Mouse (Mus musculus): ENCODE data around the gene Hist3h2a. TPM values are rescaled to one million over a fixed set of nuclear protein-coding genes. Genes with fewer than 3 reads are reported as not detected.

Gene Hist3h2a
- polyA plus RNA-seq, 1 experiment from 2014 or later: 96.7 TPM

GRCm38 (mm10) chr11:58974414-58974813, 19.9 kb downstream of the Hist3h2a start:
- Histone ChIP-seq H3K4me3 (no peak overlapping the region), H3K9ac (no peak overlapping the region), H3K36me3 (peaks cover 4% of the 10 kb centered on the region; the same call in 1 of the 2 replicates), H3K27me3 (no peaks in the 10 kb centered on the region), H3K4me2 (no peak overlapping the region), H3K4me1 (replicated peaks) (peaks cover 25% of the 10 kb centered on the region), H3K9me3 (no peaks in the 10 kb centered on the region), H3K27ac (replicated peaks) (no peak overlapping the region)
- WGBS: 84% methylated on average over 3 of the region's 3 CpGs
- no peak for ATAC-seq (ENCODE audit: low FRiP score, low read depth)

- no peaks in the 10 kb centered on the region for H3K9me3 ChIP-seq
- under 1% methylated on average over 29 of the region's 29 CpGs for WGBS
- no peaks in the 10 kb centered on the region for H3K36me3 ChIP-seq
- peaks cover 51% of the 10 kb centered on the region for H3K4me1 ChIP-seq (replicated peaks)
- peak overlapping the region; percentile 95 for H3K9ac ChIP-seq
- H3K4me3 ChIP-seq: peak overlapping the region; percentile 97
- ATAC-seq (ENCODE audit: low FRiP score, low read depth): no peak
- H3K4me2 ChIP-seq: peak overlapping the region; percentile 95
- no peaks in the 10 kb centered on the region for H3K27me3 ChIP-seq
- H3K27ac ChIP-seq (replicated peaks): peak overlapping the region; percentile 73
Observed at GRCm38 (mm10) chr11:58977150-58977549, 22.7 kb downstream of the Hist3h2a start.

DNA sequence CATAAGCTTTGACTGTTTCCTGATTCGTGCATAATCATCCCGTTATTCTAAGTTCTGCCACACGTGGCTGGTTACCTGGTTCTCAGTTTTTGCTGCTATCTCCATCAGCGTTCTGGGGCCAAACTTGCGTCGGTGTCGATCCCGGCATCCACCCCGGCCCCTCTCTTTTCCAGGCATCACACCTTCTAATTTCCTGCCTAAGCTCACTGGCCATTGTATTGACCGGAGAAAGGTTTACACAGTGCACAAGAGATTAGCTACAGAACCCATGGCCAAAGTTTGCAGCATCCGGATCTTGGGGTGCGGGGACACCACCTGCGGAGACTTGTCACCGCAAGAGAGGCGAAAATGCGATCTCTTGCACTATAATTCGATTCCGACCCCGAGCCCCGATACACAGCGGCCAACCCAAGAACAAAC, 23.1 kb downstream of the Hist3h2a start:
- H3K36me3 ChIP-seq: 0 out of 2 replicates have a peak, but pooled peaks cover 3% of the 10 kb centered on the region
- H3K4me1 ChIP-seq (replicated peaks): peaks cover 52% of the 10 kb centered on the region
- peak overlapping the region; percentile 95 for H3K4me2 ChIP-seq
- ATAC-seq (ENCODE audit: low FRiP score, low read depth): no peak; the same call in 1 of the 2 replicates
- under 1% methylated on average over 21 of the region's 21 CpGs for WGBS
- peak overlapping the region; percentile 73 for H3K27ac ChIP-seq (replicated peaks)
- peak overlapping the region; percentile 97 for H3K4me3 ChIP-seq
- H3K27me3 ChIP-seq: no peaks in the 10 kb centered on the region
- no peaks in the 10 kb centered on the region for H3K9me3 ChIP-seq
- H3K9ac ChIP-seq: peak overlapping the region; percentile 95

DNA sequence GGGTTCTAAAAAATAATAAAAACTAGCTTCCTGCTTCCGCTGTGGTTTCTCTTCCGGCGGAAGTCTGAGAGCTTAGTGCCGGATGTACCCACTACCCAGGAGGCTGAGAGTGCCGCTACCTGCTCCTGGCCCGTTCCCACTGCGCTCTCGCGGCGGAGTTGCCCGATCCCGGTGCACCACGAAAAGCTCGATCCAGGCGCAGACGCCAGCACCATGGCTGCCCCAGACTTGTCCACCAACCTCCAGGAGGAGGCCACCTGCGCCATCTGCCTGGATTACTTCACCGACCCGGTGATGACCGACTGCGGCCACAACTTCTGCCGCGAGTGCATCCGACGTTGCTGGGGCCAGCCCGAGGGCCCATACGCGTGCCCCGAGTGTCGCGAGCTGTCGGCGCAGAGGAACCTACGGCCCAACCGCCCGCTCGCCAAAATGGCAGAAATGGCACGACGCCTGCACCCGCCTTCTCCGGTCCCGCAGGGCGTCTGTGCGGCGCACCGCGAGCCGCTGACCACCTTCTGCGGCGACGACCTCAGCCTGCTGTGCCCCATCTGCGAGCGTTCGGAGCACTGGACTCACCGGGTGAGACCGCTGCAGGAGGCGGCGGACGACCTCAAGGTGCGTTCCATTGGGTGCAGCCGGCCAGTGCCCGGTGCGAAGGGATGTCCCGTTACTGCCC, 23.7 kb downstream of the Hist3h2a start, which contains the start of gene Trim11:
Trim11 (plus strand) TSS at position 67 of the 679 bp plus-strand sequence.
- H3K4me2 ChIP-seq: peak within 1 kb of the TSS; percentile 95
- WGBS: under 1% methylated on average over 64 of the region's 64 CpGs
- H3K9me3 ChIP-seq: no peaks in the 10 kb centered on the region
- peak within 1 kb of the TSS; percentile 97 for H3K4me3 ChIP-seq
- peak within 1 kb of the TSS; percentile 73 for H3K27ac ChIP-seq (replicated peaks)
- peaks cover 52% of the 10 kb centered on the region for H3K4me1 ChIP-seq (replicated peaks)
- no peaks in the 10 kb centered on the region for H3K27me3 ChIP-seq
- peak; percentile 78 for ATAC-seq (ENCODE audit: low FRiP score, low read depth)
- peak within 1 kb of the TSS; percentile 95 for H3K9ac ChIP-seq
- 0 out of 2 replicates have a peak, but pooled peaks cover 8% of the 10 kb centered on the region for H3K36me3 ChIP-seq

GRCm38 (mm10) chr11:58978706-58979030, 24.2 kb downstream of the Hist3h2a start:
- no peak for ATAC-seq (ENCODE audit: low FRiP score, low read depth)
- Histone ChIP-seq H3K27me3 (no peaks in the 10 kb centered on the region), H3K9ac (peak overlapping the region; percentile 95), H3K4me3 (peak overlapping the region; percentile 97), H3K9me3 (no peaks in the 10 kb centered on the region), H3K36me3 (peaks cover 9% of the 10 kb centered on the region; the same call in 1 of the 2 replicates), H3K27ac (replicated peaks) (peak overlapping the region; percentile 73; the same call in 1 of the 2 replicates), H3K4me2 (peak overlapping the region; percentile 95), H3K4me1 (replicated peaks) (peaks cover 52% of the 10 kb centered on the region)
- WGBS: 4% methylated on average over 5 of the region's 5 CpGs

DNA sequence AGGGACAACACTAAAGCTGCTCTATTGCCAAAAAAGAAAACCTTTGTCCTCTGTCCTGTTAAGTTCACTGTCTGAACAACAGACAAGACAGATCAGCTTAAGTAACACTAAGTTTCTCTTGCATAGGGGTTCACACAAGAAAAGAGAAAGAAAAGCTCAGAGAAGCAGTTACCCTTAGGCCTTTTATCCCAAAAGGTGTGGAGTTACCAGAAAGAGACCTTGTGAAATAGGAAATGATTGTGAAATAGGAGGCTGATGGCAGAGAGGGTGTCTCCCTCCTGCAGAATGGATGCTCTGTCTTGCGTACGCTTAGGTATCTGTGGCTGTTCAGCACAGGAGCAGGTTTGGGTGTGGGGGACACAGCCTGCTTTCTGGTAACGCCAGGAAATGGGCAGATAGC, 24.7 kb downstream of the Hist3h2a start:
- no peak for ATAC-seq (ENCODE audit: low FRiP score, low read depth)

DNA sequence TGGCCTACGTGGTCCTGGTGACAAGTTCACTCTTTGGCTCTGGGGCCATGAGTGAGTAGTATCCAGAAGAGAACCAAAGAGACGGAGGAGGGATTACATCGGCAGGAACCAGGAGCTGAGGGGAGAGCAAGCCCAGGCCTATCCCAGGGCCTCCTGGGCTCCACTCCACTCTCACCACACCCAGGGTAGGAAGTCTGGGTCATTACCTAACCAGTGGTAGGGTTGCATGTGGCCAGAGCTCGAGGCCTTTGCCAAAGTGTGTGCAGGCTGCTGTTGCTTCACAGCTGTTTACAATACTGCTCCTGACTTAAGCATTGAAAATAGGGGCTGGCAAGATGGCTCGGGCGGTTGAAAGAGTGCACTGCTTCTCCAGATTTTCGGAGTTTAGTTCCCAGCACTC, 25.2 kb downstream of the Hist3h2a start:
- Histone ChIP-seq H3K9me3 (no peaks in the 10 kb centered on the region), H3K4me1 (replicated peaks) (peaks cover 52% of the 10 kb centered on the region), H3K9ac (peak overlapping the region; percentile 95; the same call in 1 of the 2 replicates), H3K27ac (replicated peaks) (no peak overlapping the region), H3K4me2 (peak overlapping the region; percentile 95), H3K27me3 (no peaks in the 10 kb centered on the region), H3K4me3 (peak overlapping the region; percentile 97), H3K36me3 (peaks cover 19% of the 10 kb centered on the region)
- ATAC-seq (ENCODE audit: low FRiP score, low read depth): no peak
- WGBS: 81% methylated on average over 7 of the region's 7 CpGs

More for the DNA sequence above, 24.7 kb downstream of the Hist3h2a start:
- Histone ChIP-seq H3K9ac (peak overlapping the region; percentile 95; the same call in 1 of the 2 replicates), H3K4me1 (replicated peaks) (peaks cover 52% of the 10 kb centered on the region), H3K27me3 (no peaks in the 10 kb centered on the region), H3K9me3 (no peaks in the 10 kb centered on the region), H3K4me2 (peak overlapping the region; percentile 95), H3K27ac (replicated peaks) (no peak overlapping the region), H3K36me3 (peaks cover 14% of the 10 kb centered on the region), H3K4me3 (peak overlapping the region; percentile 97)
- 77% methylated on average over 3 of the region's 3 CpGs for WGBS

GRCm38 (mm10) chr11:58980381-58980990, 26.0 kb downstream of the Hist3h2a start:
- no peak overlapping the region for H3K27ac ChIP-seq (replicated peaks)
- no peak overlapping the region for H3K4me3 ChIP-seq
- H3K9me3 ChIP-seq: no peaks in the 10 kb centered on the region
- H3K27me3 ChIP-seq: no peaks in the 10 kb centered on the region
- ATAC-seq (ENCODE audit: low FRiP score, low read depth): no peak
- peaks cover 26% of the 10 kb centered on the region for H3K36me3 ChIP-seq
- H3K9ac ChIP-seq: no peak overlapping the region
- H3K4me2 ChIP-seq: peak overlapping the region; percentile 95
- H3K4me1 ChIP-seq (replicated peaks): peaks cover 49% of the 10 kb centered on the region
- 76% methylated on average over 5 of the region's 5 CpGs for WGBS

GRCm38 (mm10) chr11:58981541-58982447, 27.3 kb downstream of the Hist3h2a start:
- Histone ChIP-seq H3K9ac (no peak overlapping the region), H3K27ac (replicated peaks) (0 out of 2 replicates have a peak overlapping the region, but pooled peaks have one; percentile 38), H3K4me1 (replicated peaks) (peaks cover 41% of the 10 kb centered on the region), H3K36me3 (peaks cover 38% of the 10 kb centered on the region), H3K9me3 (no peaks in the 10 kb centered on the region), H3K4me3 (no peak overlapping the region), H3K27me3 (no peaks in the 10 kb centered on the region), H3K4me2 (no peak overlapping the region)
- no peak for ATAC-seq (ENCODE audit: low FRiP score, low read depth)
- WGBS: 56% methylated on average over 14 of the region's 14 CpGs

- H3K4me2 ChIP-seq: no peak overlapping the region
- no peaks in the 10 kb centered on the region for H3K27me3 ChIP-seq
- H3K9ac ChIP-seq: no peak overlapping the region
- H3K4me1 ChIP-seq (replicated peaks): peaks cover 36% of the 10 kb centered on the region
- no peaks in the 10 kb centered on the region for H3K9me3 ChIP-seq
- 0 out of 2 replicates have a peak overlapping the region, but pooled peaks have one; percentile 38 for H3K27ac ChIP-seq (replicated peaks)
- 85% methylated on average over 18 of the region's 18 CpGs for WGBS
- H3K36me3 ChIP-seq: peaks cover 44% of the 10 kb centered on the region
- no peak for ATAC-seq (ENCODE audit: low FRiP score, low read depth)
- H3K4me3 ChIP-seq: no peak overlapping the region
Observed at GRCm38 (mm10) chr11:58982471-58983097, 28.1 kb downstream of the Hist3h2a start.

- Histone ChIP-seq H3K36me3 (peaks cover 54% of the 10 kb centered on the region), H3K27me3 (no peaks in the 10 kb centered on the region), H3K4me1 (replicated peaks) (peaks cover 33% of the 10 kb centered on the region), H3K4me2 (no peak overlapping the region), H3K9ac (no peak overlapping the region), H3K27ac (replicated peaks) (no peak overlapping the region), H3K4me3 (no peak overlapping the region), H3K9me3 (no peaks in the 10 kb centered on the region)
- WGBS: 91% methylated on average over 6 of the region's 6 CpGs
- ATAC-seq (ENCODE audit: low FRiP score, low read depth): no peak
Observed at GRCm38 (mm10) chr11:58983691-58984341, 29.3 kb downstream of the Hist3h2a start.

Data from hindbrain, embryonic 15.5 days (tissue).